Mouse (Mus musculus): ENCODE measurements at regions not wholly inside any gene's neighbourhood (a gene's known extent, or its start where the extent isn't known, plus 50 kb on each side); places are given as distances from the start of the nearest gene placed in this dataset.

- TF ChIP-seq CTCF (conservative IDR thresholded peaks at IDR 0.05 in 1 of 2, IDR thresholded peaks at IDR 0.05 in 1 of 2; ENCODE audit: low read depth in 2 of 2, low read length in 2 of 2) (no peak), EP300 (IDR thresholded peaks at IDR 0.05; ENCODE audit: low read length) (no peak), CHD2 (IDR thresholded peaks at IDR 0.05; ENCODE audit: low read length) (no peak), IRF4 (IDR thresholded peaks at IDR 0.05; ENCODE audit: low read depth, low read length) (no peak), E2F4 (IDR thresholded peaks at IDR 0.05; ENCODE audit: insufficient replicate concordance, low read depth, low read length) (no peak), RAD21 (IDR thresholded peaks at IDR 0.05; ENCODE audit: low read depth, low read length) (no peak), HCFC1 (IDR thresholded peaks at IDR 0.05; ENCODE audit: low read depth, low read length) (no peak), POLR2A (IDR thresholded peaks at IDR 0.05; ENCODE audit: low read depth, low read length) (no peak), CHD1 (IDR thresholded peaks at IDR 0.05; ENCODE audit: low read depth, low read length) (no peak), TCF12 (IDR thresholded peaks at IDR 0.05; ENCODE audit: low read depth, low read length) (no peak)
These were observed 481.5 kb upstream of the Dab2 start for GRCm38 (mm10) chr15:5817901-5818576.
